Mouse (Mus musculus): ENCODE measurements around the gene Pced1b. TPM values are rescaled to one million over a fixed set of nuclear protein-coding genes. Genes with fewer than 3 reads are reported as not detected.

The Pced1b gene
- 2.2 TPM for polyA plus RNA-seq (2014; fragmentation: Illumina TruSeq; extraction: RNeasy Lipid Tissue Mini Kit (QIAGEN cat#74804); ENCODE audit: low read depth, low replicate concordance)

GRCm38 (mm10) chr15:97246911-97247790 lies at the start of gene Pced1b, which contains the start of gene Amigo2:
Gene Pced1b (plus strand): TSS chr15:97247107.
Gene Amigo2 (minus strand): TSS chr15:97247287.

Other genes with a start within 250 kb of the Pced1b start
- 8.4 TPM for gene Slc38a4, start 191.2 kb upstream of the Pced1b start, polyA plus RNA-seq (2014; fragmentation: Illumina TruSeq; extraction: RNeasy Lipid Tissue Mini Kit (QIAGEN cat#74804); ENCODE audit: low read depth, low replicate concordance)
- gene Amigo2, start 180 bp downstream of the Pced1b start, polyA plus RNA-seq (2014; fragmentation: Illumina TruSeq; extraction: RNeasy Lipid Tissue Mini Kit (QIAGEN cat#74804); ENCODE audit: low read depth, low replicate concordance), result 6.8 TPM